Mouse (Mus musculus) small intestine, adult 2 months (tissue): ENCODE results near the gene Olfr156.

Experiments used
- CTCF ChIP-seq: fragments of 200-500 bp; IDR thresholded peaks from 2 replicates; pipeline ENCODE4 v1.5.1; 2012; ENCODE audit warnings: low read depth, mild to moderate bottlenecking, control low read depth, inconsistent platforms, low read length, moderate library complexity, mixed read lengths; ENCODE audit not compliant: insufficient replicate concordance, insufficient read length; ENCODE audit errors: extremely low read depth
- POLR2A ChIP-seq: fragments of 200-500 bp; IDR thresholded peaks from 2 replicates; pipeline ENCODE4 v1.6.1; 2012; ENCODE audit warnings: low read depth, mild to moderate bottlenecking, control low read depth, inconsistent platforms, low read length, moderate library complexity

- TF ChIP-seq CTCF (no peak), POLR2A (no peak)
Observed at GRCm38 (mm10) chr4:43851265-43851664, 27.6 kb upstream of the Olfr156 start, which contains the start of gene Olfr155.
